Mouse (Mus musculus): ENCODE data around the gene Usp3. TPM values are rescaled to one million over a fixed set of nuclear protein-coding genes. Genes with fewer than 3 reads are reported as not detected.
A peak's percentile ranks its signal among the peaks of the same experiment; 100 is the strongest.

The Usp3 gene
- polyA plus RNA-seq, 1 experiment from 2014 or later: 45.0 TPM

GRCm38 (mm10) chr9:66506011-66506410 is 86.9 kb downstream of the Usp3 start:
- Histone ChIP-seq H3K9ac (ENCODE audit: low read depth, low read length) (no peak overlapping the region), H3K36me3 (ENCODE audit: control insufficient read depth, insufficient read depth, low read length) (peaks cover 12% of the 10 kb centered on the region), H3K9me3 (replicated peaks; ENCODE audit: control insufficient read depth, low read length) (no peaks in the 10 kb centered on the region), H3K27ac (ENCODE audit: low read depth, low read length) (no peak overlapping the region), H3K4me2 (no peak overlapping the region), H3K27me3 (ENCODE audit: control insufficient read depth, insufficient read depth, low read length) (no peaks in the 10 kb centered on the region), H3K4me3 (ENCODE audit: low read depth, low read length) (no peak overlapping the region), H3K4me1 (ENCODE audit: control insufficient read depth, insufficient read depth, low read length) (peaks cover 12% of the 10 kb centered on the region)
- no peak for ATAC-seq (replicated peaks; ENCODE audit: insufficient number of reproducible peaks, low FRiP score, low TSS enrichment)
- 80% methylated on average over 4 of the region's 4 CpGs for WGBS (ENCODE audit: insufficient replicate concordance)

GRCm38 (mm10) chr9:66505141-66505917 is 87.6 kb downstream of the Usp3 start:
- ATAC-seq (replicated peaks; ENCODE audit: insufficient number of reproducible peaks, low FRiP score, low TSS enrichment): 0 out of 2 replicates have a peak, but pooled peaks have one; percentile 52

GRCm38 (mm10) chr9:66504518-66504917 is 88.4 kb downstream of the Usp3 start:
- H3K4me2 ChIP-seq: no peak overlapping the region
- peaks cover 15% of the 10 kb centered on the region for H3K36me3 ChIP-seq (ENCODE audit: control insufficient read depth, insufficient read depth, low read length)
- H3K27ac ChIP-seq (ENCODE audit: low read depth, low read length): no peak overlapping the region
- H3K4me1 ChIP-seq (ENCODE audit: control insufficient read depth, insufficient read depth, low read length): peaks cover 7% of the 10 kb centered on the region
- no peak for ATAC-seq (replicated peaks; ENCODE audit: insufficient number of reproducible peaks, low FRiP score, low TSS enrichment)
- H3K9ac ChIP-seq (ENCODE audit: low read depth, low read length): no peak overlapping the region
- no peaks in the 10 kb centered on the region for H3K9me3 ChIP-seq (replicated peaks; ENCODE audit: control insufficient read depth, low read length)
- H3K27me3 ChIP-seq (ENCODE audit: control insufficient read depth, insufficient read depth, low read length): no peaks in the 10 kb centered on the region
- H3K4me3 ChIP-seq (ENCODE audit: low read depth, low read length): no peak overlapping the region
- WGBS (ENCODE audit: insufficient replicate concordance): 90% methylated on average over 13 of the region's 13 CpGs

More at GRCm38 (mm10) chr9:66505141-66505917, 87.6 kb downstream of the Usp3 start:
- no peaks in the 10 kb centered on the region for H3K27me3 ChIP-seq (ENCODE audit: control insufficient read depth, insufficient read depth, low read length)
- peaks cover 13% of the 10 kb centered on the region for H3K36me3 ChIP-seq (ENCODE audit: control insufficient read depth, insufficient read depth, low read length)
- no peak overlapping the region for H3K4me2 ChIP-seq
- peak overlapping the region; percentile 36 for H3K27ac ChIP-seq (ENCODE audit: low read depth, low read length)
- WGBS (ENCODE audit: insufficient replicate concordance): 62% methylated on average over 9 of the region's 9 CpGs
- peak overlapping the region; percentile 40; the same call in 1 of the 2 replicates for H3K9ac ChIP-seq (ENCODE audit: low read depth, low read length)
- H3K9me3 ChIP-seq (replicated peaks; ENCODE audit: control insufficient read depth, low read length): no peaks in the 10 kb centered on the region
- H3K4me1 ChIP-seq (ENCODE audit: control insufficient read depth, insufficient read depth, low read length): peaks cover 8% of the 10 kb centered on the region
- no peak overlapping the region for H3K4me3 ChIP-seq (ENCODE audit: low read depth, low read length)

- Histone ChIP-seq H3K36me3 (ENCODE audit: control insufficient read depth, insufficient read depth, low read length) (peaks cover 15% of the 10 kb centered on the region), H3K27me3 (ENCODE audit: control insufficient read depth, insufficient read depth, low read length) (no peaks in the 10 kb centered on the region), H3K4me3 (ENCODE audit: low read depth, low read length) (no peak overlapping the region), H3K9ac (ENCODE audit: low read depth, low read length) (no peak overlapping the region), H3K4me1 (ENCODE audit: control insufficient read depth, insufficient read depth, low read length) (peaks cover 7% of the 10 kb centered on the region), H3K4me2 (no peak overlapping the region), H3K27ac (ENCODE audit: low read depth, low read length) (no peak overlapping the region), H3K9me3 (replicated peaks; ENCODE audit: control insufficient read depth, low read length) (no peaks in the 10 kb centered on the region)
- no peak for ATAC-seq (replicated peaks; ENCODE audit: insufficient number of reproducible peaks, low FRiP score, low TSS enrichment)
- WGBS (ENCODE audit: insufficient replicate concordance): 70% methylated on average over 4 of the region's 4 CpGs
Observed at GRCm38 (mm10) chr9:66503879-66504411, 89.0 kb downstream of the Usp3 start.

- Histone ChIP-seq H3K4me2 (no peak overlapping the region), H3K27me3 (ENCODE audit: control insufficient read depth, insufficient read depth, low read length) (no peaks in the 10 kb centered on the region), H3K4me3 (ENCODE audit: low read depth, low read length) (no peak overlapping the region), H3K9me3 (replicated peaks; ENCODE audit: control insufficient read depth, low read length) (no peaks in the 10 kb centered on the region), H3K4me1 (ENCODE audit: control insufficient read depth, insufficient read depth, low read length) (peaks cover 7% of the 10 kb centered on the region; the same call in 1 of the 2 replicates), H3K27ac (ENCODE audit: low read depth, low read length) (no peak overlapping the region), H3K9ac (ENCODE audit: low read depth, low read length) (no peak overlapping the region), H3K36me3 (ENCODE audit: control insufficient read depth, insufficient read depth, low read length) (peaks cover 28% of the 10 kb centered on the region)
- WGBS (ENCODE audit: insufficient replicate concordance): 83% methylated on average over 2 of the region's 2 CpGs
- ATAC-seq (replicated peaks; ENCODE audit: insufficient number of reproducible peaks, low FRiP score, low TSS enrichment): no peak
Observed at GRCm38 (mm10) chr9:66501248-66501647, 91.7 kb downstream of the Usp3 start.

- ATAC-seq (replicated peaks; ENCODE audit: insufficient number of reproducible peaks, low FRiP score, low TSS enrichment): no peak
- Histone ChIP-seq H3K27ac (ENCODE audit: low read depth, low read length) (no peak overlapping the region), H3K27me3 (ENCODE audit: control insufficient read depth, insufficient read depth, low read length) (no peaks in the 10 kb centered on the region), H3K4me2 (no peak overlapping the region), H3K9me3 (replicated peaks; ENCODE audit: control insufficient read depth, low read length) (no peaks in the 10 kb centered on the region), H3K4me3 (ENCODE audit: low read depth, low read length) (no peak overlapping the region), H3K36me3 (ENCODE audit: control insufficient read depth, insufficient read depth, low read length) (peaks cover 28% of the 10 kb centered on the region), H3K4me1 (ENCODE audit: control insufficient read depth, insufficient read depth, low read length) (peaks cover 3% of the 10 kb centered on the region; the same call in 1 of the 2 replicates), H3K9ac (ENCODE audit: low read depth, low read length) (no peak overlapping the region)
Observed at GRCm38 (mm10) chr9:66493992-66494391, 99.0 kb downstream of the Usp3 start.

GRCm38 (mm10) chr9:66492361-66492760 is 100.6 kb downstream of the Usp3 start:
- no peak overlapping the region for H3K4me3 ChIP-seq (ENCODE audit: low read depth, low read length)
- 74% methylated on average over 1 of the region's 1 CpGs for WGBS (ENCODE audit: insufficient replicate concordance)
- H3K27ac ChIP-seq (ENCODE audit: low read depth, low read length): no peak overlapping the region
- no peaks in the 10 kb centered on the region for H3K9me3 ChIP-seq (replicated peaks; ENCODE audit: control insufficient read depth, low read length)
- no peaks in the 10 kb centered on the region for H3K27me3 ChIP-seq (ENCODE audit: control insufficient read depth, insufficient read depth, low read length)
- H3K36me3 ChIP-seq (ENCODE audit: control insufficient read depth, insufficient read depth, low read length): peaks cover 23% of the 10 kb centered on the region
- H3K4me2 ChIP-seq: no peak overlapping the region
- H3K9ac ChIP-seq (ENCODE audit: low read depth, low read length): no peak overlapping the region
- ATAC-seq (replicated peaks; ENCODE audit: insufficient number of reproducible peaks, low FRiP score, low TSS enrichment): no peak
- peaks cover 5% of the 10 kb centered on the region; the same call in 1 of the 2 replicates for H3K4me1 ChIP-seq (ENCODE audit: control insufficient read depth, insufficient read depth, low read length)

- Histone ChIP-seq H3K27me3 (ENCODE audit: control insufficient read depth, insufficient read depth, low read length) (no peaks in the 10 kb centered on the region), H3K9me3 (replicated peaks; ENCODE audit: control insufficient read depth, low read length) (no peaks in the 10 kb centered on the region), H3K4me3 (ENCODE audit: low read depth, low read length) (no peak overlapping the region), H3K4me2 (no peak overlapping the region), H3K4me1 (ENCODE audit: control insufficient read depth, insufficient read depth, low read length) (peaks cover 5% of the 10 kb centered on the region; the same call in 1 of the 2 replicates), H3K36me3 (ENCODE audit: control insufficient read depth, insufficient read depth, low read length) (peaks cover 20% of the 10 kb centered on the region), H3K9ac (ENCODE audit: low read depth, low read length) (no peak overlapping the region), H3K27ac (ENCODE audit: low read depth, low read length) (no peak overlapping the region)
- no peak for ATAC-seq (replicated peaks; ENCODE audit: insufficient number of reproducible peaks, low FRiP score, low TSS enrichment)
Observed at GRCm38 (mm10) chr9:66488786-66489185, 104.2 kb downstream of the Usp3 start.

- Histone ChIP-seq H3K4me1 (ENCODE audit: control insufficient read depth, insufficient read depth, low read length) (0 out of 2 replicates have a peak, but pooled peaks cover 1% of the 10 kb centered on the region), H3K9ac (ENCODE audit: low read depth, low read length) (no peak overlapping the region), H3K4me2 (no peak overlapping the region), H3K36me3 (ENCODE audit: control insufficient read depth, insufficient read depth, low read length) (peaks cover 18% of the 10 kb centered on the region), H3K27ac (ENCODE audit: low read depth, low read length) (no peak overlapping the region), H3K9me3 (replicated peaks; ENCODE audit: control insufficient read depth, low read length) (no peaks in the 10 kb centered on the region), H3K27me3 (ENCODE audit: control insufficient read depth, insufficient read depth, low read length) (no peaks in the 10 kb centered on the region), H3K4me3 (ENCODE audit: low read depth, low read length) (no peak overlapping the region)
- 71% methylated on average over 3 of the region's 3 CpGs for whole genome bisulfite sequencing (ENCODE audit: insufficient replicate concordance)
- ATAC-seq (replicated peaks; ENCODE audit: insufficient number of reproducible peaks, low FRiP score, low TSS enrichment): no peak
Observed at GRCm38 (mm10) chr9:66483429-66483828, 109.5 kb downstream of the Usp3 start.
